Mouse (Mus musculus): Measurements from ENCODE around the gene Tbpl1. TPM values are rescaled to one million over a fixed set of nuclear protein-coding genes. Genes with fewer than 3 reads are reported as not detected.

Gene Tbpl1
- total RNA-seq, 2 experiments from 2014 or later: 30.1 to 33.5 TPM

DNA sequence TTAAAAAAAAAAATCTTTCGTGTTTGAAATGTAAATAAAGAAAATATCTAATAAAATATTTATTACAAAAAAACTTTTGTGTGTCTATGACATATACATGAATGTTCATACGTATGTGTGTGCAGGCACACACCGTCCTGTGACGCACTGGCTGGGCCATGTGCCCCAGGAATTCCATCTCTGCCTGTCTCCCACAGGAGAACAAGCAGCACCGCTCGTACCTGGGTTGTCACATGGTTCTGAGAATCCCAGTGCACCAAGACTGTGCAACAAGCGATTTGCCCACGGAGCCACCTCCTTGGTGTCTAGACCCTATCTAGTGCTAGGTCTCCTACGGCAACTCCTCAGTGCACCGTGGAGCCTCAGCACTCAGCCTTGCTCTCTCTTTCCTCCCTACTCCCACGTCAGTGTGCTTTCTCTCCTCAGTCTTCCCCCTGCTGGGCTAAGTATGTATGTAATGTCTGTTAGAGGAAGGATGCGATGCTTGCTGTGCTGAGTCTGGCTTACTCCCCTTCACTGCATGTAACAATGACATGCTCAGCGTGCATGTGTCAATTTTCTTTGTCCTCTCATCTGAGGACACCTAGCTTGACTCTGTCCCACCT is 21.5 kb downstream of the Tbpl1 start:
- no peak for DNase-seq

DNA sequence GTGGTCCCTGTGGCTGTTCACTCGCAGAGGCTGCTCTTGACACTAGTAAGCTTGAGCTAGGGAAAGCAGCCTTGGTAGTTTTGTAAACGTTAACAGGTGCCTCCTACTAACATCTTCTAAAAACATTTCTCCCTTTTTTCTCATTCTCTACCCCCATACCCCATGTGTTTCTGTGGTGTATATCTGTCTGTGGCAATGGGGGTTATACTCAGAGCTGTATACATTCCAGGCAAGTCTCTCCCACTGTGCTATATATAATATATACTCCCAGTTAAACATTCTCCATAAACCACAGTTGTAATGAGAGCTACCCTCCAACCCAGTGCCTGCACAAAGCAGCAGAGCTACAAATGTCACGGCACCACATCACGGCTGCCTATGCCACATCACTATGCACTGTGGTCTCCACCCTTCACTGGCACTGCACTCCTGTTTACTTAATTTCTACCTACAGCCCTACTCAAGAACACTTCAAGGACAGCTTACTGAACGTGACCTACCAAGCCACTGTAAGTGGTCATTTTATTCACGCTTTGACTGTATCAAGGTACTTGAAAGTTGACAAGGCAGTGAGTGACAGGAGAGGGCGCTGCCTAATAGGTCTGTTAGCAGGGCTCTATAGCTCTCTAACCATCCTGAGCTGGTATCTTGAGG is 23.4 kb downstream of the Tbpl1 start:
- DNase-seq: no peak

DNA sequence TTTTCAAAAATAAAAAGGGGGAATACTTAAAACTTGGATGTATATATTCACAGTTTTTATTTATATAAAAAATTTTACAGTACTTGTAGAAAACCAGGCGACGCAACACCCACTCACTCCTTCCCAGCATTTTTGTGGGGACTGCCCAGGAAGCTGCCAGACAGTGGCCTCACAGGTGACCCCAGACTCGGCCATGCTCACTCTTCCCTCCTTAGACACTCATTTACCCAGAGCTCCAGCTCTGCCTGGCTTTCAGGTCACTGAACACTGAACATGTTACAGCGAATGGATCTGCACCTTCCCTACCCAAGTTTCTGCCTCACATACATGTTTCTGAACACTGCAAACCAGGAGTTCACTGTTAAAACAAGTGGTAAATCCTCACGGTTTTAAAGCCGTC is 27.9 kb downstream of the Tbpl1 start:
- DNase-seq: no peak

DNA sequence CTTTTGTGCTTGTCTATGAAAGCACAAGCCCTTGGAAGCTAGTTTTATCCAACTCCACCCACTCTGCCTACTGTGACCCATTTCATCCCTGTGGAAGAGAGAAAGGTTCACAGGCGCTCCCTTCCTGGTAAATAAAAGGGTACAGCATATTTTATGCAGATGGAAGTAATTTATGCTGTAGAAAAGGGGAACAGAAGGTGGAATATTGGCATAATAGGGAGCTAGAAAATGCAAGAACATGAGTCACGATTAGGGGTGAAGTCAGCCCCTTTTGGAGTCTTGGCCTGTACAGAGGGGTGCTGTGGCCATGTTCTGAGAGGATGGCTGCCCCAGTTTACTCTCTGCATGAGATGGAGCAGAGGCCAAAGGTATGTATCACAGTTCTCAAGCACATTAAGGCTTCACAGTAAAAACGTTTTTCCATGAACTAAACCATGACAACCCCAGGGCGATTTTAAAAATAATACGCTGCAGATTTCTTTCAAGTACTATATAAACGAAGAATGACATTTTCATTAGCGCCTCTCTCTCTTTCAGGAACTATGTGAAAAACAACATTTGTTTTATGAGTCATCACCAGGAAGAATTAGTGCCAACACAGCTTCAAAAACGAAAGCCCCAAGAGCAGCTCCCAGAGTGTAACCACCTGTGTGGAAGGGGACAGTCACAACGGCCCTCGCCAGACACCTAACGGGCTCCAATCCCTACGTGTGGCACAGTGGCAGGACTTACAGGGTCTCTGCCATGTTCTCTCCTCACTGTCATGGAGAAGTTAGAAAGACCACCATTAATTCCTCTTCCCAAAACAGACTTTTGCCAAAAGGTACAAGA is 30.0 kb downstream of the Tbpl1 start:
- no peak for DNase-seq

DNA sequence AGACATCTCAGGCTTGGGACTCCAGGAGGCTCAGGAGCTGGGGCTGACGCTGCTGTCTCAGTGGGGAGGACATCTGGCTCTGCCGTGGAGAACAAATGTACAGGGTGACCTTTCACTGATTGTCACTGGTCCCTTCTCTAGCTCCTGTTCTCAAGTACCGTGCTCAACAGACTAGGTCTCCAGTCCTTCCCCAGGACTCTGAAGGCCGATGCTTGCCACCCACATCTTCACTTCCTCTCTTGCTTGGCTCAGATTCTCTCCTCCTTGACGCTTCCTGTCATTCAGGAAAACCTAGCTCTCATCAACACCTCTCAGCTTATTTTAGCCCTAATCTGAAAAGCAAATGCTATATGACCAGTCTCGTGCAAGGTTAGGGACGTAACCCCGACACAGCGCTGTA is 31.0 kb downstream of the Tbpl1 start:
- DNase-seq: no peak

DNA sequence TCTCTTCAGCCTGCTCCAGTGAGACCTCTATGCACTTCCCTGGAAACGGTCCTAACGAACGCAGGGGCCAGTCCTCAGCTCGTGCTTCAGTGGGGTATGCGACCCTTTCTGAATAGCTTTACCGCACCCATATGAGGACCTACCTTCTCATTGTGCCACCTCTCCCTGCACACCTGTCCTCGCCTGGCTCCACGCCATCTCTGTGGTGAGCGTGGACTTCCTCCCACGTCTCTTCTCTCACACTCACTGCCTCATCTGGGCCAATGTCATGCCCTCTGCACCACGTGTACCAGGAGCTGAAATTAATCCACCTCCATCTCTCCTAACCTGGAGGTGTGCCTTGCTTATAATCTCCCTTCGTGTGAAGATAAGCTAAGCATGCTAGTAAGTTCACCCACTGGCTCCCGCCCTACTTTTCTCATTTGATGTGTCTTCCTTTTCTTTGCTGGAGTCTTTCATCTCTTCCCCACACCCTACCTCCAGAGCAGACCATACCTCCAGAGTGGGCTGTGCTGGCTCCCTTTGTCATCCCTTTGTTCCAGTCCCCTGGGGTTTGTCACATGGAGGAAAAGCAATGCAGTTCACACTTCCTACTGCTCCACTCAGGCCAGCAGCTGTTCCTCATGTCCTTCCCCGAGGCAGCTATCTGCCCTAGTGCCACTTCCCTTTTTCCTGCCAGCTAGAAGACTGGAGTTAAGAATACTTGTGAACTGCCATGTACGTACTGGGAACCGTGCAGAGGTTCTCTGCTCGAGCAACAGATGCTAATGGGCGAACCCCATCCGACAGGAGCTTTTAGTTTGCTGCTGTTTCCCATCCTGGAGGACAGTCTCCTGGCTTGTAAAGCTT is 32.0 kb downstream of the Tbpl1 start:
- DNase-seq: no peak

DNA sequence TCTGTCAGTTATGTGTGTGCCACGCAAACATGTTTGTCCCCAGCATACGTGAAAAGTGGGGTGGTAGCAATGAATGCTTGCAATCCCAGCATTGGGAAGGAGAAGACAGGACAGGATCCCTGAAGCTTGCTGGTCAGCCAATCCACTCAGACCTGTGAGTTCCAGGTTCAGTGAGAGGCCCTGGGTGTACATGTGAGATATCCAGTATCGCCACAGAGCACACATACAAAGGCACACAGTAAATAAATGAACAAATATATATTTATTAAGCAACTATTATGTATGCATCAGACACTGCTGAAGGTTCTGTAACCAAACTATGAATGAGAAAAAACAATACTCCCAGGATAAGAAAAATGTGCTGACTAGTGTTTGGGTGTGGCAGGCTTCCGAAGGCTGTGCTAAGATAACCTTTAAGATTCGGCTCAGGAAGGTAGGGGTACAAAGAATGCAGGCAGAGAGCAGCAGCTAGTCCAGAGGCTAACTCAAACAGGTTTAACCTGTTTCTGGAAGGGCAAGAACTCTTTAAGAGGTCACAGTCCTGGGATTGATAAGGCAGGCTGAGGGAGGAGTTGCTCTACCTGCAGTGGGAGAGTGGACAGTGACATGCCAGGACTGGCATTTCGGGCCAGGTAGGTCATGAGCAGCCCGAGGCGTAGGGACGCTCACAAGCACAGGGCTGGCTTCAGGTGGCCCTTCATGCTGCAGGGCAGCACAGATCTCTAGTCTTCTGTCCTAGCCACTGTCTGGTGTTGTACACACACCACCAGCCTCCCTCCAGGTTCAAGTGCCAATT is 33.4 kb downstream of the Tbpl1 start:
- DNase-seq: no peak

DNA sequence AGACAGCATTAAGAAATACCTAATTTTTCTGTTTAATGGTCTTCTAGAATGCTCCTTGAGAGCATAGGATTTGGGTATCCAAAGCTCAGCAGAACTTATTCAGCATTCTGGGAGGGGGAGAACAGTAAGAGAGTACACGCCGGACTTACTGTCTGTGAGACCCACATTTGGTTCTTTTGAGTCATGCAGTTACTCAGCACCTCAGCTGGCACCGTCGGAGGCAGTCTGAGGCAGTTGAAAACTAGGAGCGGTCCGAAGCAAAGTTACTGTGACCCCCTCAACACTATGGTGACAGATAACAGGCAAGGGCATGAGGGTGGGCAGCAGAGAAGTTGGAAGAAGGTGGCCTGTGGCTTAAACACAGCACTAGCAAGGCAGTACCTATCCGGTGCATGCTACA is 34.9 kb downstream of the Tbpl1 start:
- no peak for DNase-seq

DNA sequence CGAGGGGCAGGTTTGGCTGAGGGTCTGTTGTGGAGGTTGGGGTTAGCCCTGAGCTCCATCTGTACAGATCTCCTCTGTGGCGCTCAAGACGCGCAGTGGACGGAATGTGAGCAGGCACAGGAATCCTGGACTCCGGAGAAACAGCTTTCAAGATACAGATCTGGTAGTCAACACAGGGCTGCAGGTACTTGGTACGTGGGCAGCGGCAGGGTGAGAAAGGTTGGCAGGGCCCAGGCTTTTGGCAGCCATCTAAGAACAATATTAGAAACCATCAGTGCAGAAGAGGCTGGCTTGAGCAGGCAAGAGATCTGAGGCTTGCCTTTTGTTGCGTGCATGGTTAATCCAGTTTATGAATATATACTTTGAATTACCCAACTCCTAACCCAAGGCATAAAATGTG is 35.5 kb downstream of the Tbpl1 start:
- DNase-seq: no peak

DNA sequence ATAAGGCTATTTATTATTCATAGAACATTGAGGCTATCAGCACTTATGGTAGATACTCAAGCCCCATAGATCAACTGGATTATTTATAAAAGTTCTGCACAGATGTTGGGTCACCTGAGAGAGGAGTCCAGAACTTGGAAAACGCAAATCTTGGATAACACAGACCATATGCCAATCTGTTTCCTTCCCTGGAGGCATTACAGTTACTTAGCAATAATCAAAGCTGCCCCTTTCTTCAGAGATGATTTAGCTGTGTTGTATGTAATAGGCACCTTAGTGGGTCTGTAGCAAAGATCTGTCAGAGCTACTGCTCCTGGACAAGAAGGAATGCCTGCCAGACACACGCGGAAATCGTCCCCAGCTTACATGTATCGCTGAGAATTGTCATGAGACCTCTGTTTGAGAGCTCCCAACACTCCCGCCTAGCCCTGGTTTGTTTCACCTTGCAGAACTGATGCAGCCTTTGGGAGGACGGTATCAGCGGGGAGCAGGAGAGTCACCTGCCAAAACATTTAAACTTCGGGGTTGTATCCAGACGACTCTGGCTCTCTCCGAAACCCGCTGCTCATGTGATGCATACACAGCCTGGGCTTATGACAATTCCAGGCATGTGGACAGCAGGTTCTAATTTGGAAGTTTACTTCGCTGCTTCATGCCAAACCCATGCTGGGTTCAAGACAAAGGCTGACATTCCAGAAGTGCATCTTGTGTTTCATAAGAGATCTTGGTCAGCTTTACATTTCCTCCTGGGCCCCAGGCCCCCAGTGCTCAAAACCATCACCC is 55.7 kb downstream of the Tbpl1 start:
- no peak for DNase-seq

DNA sequence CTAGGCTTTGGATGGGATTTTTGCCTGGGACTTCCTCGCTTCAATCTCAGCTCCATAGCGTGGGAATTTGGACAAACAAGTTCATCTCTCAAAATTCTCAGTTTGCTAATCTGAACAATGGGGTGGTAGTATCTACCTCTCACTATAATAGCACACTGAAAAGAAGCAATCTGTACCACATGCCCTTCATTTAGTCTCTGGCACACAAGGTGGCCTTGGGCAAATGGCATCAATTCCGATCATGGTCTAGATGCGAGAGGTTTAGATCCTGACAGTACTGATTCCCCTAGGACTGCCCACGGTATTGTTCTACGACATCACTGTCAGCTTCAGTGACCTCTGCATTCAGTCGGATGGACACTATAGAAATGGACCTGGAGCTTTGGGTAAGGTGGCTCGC is 57.6 kb downstream of the Tbpl1 start:
- DNase-seq: no peak

DNA sequence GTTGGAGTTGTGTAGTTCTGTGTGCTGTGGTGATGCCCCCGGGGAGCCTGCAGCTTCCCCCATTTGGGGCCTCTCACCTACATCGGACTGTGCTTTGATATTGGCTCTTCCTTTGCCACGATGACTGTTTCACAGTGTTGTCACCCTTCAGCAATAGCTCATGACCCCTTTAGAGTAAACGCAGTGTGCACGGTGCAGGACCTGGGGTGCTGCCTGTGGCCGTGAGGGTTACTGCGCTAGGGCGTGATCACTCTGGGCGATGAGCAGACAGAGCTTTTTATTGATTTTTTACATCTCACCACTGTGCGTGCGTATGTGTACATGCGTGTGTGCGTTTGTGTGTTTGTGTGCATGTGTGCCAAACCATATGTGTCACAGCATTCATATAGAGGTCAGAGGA is 63.2 kb downstream of the Tbpl1 start:
- DNase-seq: no peak

DNA sequence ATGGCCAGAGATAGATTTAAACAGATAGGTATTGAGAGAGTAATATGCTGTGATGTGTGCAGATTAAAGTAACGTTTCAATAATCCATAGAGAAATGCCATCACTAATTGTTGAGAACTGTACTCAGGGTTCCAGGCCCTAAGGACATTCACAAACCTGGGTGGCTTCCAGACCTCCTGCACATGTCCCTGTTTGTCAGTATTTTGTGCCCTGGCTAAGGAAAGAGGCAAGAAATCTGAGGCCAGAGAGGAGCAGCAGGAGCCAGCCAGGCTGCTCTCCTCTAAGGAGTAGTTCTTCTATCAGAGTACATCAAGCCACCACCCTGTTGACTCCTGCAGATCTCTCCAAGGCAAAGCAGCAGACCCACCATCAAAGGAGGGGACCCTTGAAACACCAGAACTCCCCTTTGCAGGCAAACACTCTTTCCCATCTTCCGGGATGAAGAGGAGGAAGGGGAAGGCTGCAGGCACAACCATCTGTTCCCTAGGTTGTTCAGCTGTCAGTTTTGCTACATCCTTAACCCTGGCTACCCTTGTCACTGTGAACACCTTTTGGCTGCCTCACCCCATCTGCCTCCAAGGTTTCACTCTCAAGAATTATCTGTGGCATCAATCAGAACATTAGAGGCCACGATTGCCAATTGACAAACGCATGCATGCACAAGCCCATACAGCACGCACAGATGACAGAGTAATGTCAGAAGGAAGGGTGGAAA is 71.3 kb downstream of the Tbpl1 start:
- no peak for DNase-seq

DNA sequence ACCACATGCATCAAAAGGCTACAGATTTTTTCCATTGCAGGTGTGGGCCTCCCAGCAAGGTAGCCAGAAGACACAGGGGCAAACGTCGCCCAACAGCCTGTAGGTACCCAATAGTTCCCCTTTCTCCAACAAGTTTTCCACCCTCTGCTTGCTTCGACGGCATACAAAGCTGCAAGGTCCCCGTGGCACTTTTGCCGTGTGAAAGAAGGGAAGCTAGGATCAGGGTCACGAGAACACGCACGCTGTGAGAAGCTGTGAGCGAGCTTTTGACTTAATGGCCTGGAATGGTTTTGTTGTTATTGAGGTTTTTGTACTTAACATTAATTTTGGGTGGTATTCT is 72.4 kb downstream of the Tbpl1 start:
- no peak for DNase-seq

DNA sequence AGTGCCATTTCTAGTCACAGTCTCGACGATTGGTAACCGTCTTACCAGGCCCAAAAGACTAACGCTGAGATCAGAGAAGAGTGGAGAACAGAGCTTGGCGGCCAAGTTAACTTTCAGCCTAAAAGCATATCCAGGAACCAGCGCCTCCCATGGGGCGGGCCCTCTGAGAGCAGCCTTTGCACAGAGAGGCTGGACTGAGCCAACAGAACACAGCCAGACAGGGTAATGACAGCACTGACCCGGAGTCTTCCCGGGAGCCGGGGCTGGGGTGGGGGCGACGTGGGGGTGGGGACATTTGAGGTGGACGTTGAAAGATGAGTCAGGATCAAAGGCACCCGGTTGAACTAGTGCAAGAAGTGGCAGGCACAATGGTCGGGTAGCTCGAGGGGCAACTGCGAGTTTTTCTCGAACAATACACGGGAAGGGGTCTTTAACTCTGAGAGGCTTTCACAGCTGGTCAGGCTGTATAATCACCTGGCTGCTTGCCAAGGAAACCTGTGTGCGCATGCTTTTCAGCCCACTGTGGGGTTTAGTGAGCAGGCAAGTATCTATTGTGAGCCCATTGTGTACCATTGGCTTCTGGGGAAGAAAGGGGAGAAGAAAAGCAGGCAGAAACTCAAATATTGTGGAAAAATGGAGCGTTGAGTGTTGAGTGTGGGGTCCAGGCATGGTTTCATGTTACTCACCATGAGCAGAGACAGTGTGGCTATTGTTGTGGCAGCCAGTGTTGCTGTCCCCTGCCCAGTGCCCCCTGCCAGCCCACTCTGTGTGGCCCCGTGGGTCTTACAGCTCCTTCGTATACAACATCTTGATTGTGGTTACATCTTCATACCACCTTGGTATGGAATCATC is 73.0 kb downstream of the Tbpl1 start:
- DNase-seq: peak; percentile 58

Measured in adrenal gland, postnatal 10 days (tissue).